Mouse (Mus musculus) heart, adult 18-20 months (tissue): ENCODE results near the gene Rpl3l. TPM values are rescaled to one million over a fixed set of nuclear protein-coding genes. Genes with fewer than 3 reads are reported as not detected.
"Not testable (repeated sequence)": the region's sequence is repeated elsewhere in the genome, so short reads cannot be mapped to it uniquely, and the experiment has no call there.

Experiments
- DNase-seq, 2 experiments: peaks; one replicate each; pipeline ENCODE4 v3.0.0; 2021 to 2022; ENCODE audit warnings: mixed read lengths in 1 of 2
- total RNA-seq, 2 experiments: library from RNA; stranded (reverse); gene quantifications; 2 replicates each; pipeline ENCODE4 v1.2.3; 2021

The Rpl3l gene
- total RNA-seq, 2 experiments from 2014 or later: 390 to 433 TPM

DNA sequence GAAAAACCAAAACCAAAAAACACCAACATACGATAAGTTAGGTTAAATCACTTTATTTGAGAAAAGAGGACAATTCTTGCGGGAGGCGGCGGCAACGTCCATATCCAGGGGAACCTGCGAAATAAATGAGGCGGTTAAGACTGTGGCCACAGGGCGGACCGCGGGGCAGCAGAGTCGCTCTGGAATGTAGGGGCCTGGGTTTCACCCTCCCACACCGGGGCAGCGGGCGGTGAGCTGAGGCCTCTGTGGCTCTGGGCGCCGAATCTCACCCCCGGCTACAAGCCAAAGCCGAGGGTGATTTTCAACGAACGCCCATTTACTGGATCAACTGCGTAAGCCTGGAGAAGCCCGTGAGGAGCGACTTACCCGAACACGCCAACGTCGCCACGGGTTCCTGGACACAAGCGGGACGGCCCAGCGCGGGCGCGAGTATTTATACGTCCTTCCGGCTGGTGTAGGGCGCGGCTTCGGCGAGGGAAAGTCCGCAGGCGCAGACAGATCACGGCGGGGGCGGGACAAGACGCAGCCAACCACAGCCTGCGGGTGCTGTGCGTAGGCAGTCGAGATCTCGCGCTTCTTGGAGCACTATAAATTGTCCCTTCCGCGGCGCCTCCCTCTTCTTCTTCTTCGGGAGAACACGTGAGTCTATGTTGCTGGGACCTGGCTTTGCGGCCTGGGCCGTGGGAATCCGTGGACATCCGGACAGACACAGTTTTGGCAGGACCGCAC is 8.0 kb upstream of the Rpl3l start:
- peak; percentile 97 to 99 for DNase-seq

DNA sequence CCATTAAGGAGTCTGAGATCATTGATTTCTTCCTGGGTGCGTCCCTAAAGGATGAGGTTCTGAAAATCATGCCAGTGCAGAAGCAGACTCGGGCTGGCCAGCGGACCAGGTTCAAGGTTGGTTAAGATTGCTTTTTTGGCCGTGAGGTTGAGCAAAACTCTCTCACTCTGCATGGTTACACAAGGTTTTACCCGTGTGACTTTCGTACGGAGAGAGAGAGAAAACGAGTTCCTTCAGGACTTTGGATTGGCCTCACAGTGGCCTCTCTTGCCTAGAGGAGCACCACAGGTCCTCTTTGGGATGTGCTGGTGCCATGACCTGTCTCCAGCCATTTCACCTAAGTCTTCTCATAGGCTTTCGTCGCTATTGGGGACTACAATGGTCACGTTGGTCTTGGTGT is 7.0 kb upstream of the Rpl3l start:
- DNase-seq: not testable (repeated sequence)

- not testable (repeated sequence) for DNase-seq
These were observed 6.2 kb upstream of the Rpl3l start for GRCm38 (mm10) chr17:24721383-24721955.

GRCm38 (mm10) chr17:24722220-24722924 is 5.2 kb upstream of the Rpl3l start:
- no peak for DNase-seq

GRCm38 (mm10) chr17:24723122-24723880 is 4.3 kb upstream of the Rpl3l start:
- no peak for DNase-seq

DNA sequence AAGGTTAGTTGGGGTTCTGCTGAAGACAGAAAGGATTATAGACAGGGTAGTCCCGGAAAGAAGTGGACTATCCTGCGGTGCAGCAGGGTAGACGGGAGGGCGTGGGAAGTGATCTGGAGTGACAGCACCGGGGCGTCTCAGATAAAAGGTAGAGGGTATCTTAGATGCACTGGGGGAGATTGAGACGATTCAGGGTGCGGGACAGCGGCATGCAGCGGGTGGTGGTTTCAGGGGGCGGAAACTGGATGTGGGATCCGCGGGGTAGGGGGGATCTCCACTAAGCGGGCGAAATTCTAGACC is 3.8 kb upstream of the Rpl3l start:
- no peak for DNase-seq

GRCm38 (mm10) chr17:24724184-24724583 is 3.4 kb upstream of the Rpl3l start, which contains the start of gene Ndufb10:
TSS of gene Ndufb10 (minus strand) at chr17:24724478.
- peak; percentile 96 to 98 for DNase-seq

- DNase-seq: no peak
These were observed 1.8 kb upstream of the Rpl3l start for GRCm38 (mm10) chr17:24725637-24726390.

- no peak for DNase-seq
These were observed 564 bp downstream of the Rpl3l start for GRCm38 (mm10) chr17:24728184-24728583.

DNA sequence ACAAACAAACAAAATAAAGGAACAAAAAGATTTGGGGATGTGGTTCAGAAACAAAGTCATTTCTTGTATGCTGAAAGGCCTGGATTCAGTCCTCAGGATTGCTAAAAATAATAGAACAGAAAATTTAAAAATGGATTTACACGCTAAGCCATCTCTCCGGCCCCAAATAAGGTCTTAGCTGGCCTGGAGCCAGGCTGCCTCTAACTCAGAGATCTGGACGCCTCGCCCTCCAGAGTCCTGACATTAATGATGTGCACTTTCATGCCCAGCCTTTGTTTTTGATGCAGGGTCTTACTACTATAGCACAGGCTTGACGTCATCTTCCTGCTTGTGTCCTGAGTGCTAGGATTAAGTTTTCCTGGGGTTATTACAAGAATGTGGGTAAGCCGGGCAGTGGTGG is 1.4 kb downstream of the Rpl3l start:
- DNase-seq: peak in 1 of 2 experiments; percentile 47

- no peak for DNase-seq
These were observed 3.2 kb downstream of the Rpl3l start for GRCm38 (mm10) chr17:24730787-24731186.

GRCm38 (mm10) chr17:24732233-24732935 is 4.8 kb downstream of the Rpl3l start:
- DNase-seq: peak; percentile 71 to 85

- DNase-seq: no peak
These were observed 5.9 kb downstream of the Rpl3l start for GRCm38 (mm10) chr17:24733434-24734050.

DNA sequence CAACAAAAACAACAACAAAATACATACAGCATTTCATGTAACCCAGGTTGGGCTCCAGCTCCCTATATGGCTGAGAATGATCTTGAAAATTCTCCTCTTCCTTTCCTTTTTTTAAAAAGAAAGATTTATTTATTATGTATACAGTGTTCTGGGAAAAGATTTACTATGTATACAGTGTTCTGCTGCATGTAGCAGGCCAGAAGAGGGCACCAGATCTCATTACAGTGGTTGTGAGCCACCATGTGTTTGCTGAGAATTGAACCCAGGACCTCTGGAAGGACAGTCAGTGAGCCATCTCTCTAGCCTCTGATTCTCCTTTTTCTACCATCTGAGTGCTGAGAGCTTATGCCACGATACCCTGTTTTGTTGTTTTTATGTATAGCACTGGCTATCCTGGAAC is 6.9 kb downstream of the Rpl3l start:
- no peak for DNase-seq

GRCm38 (mm10) chr17:24735446-24735845 is 7.8 kb downstream of the Rpl3l start:
- DNase-seq: no peak

DNA sequence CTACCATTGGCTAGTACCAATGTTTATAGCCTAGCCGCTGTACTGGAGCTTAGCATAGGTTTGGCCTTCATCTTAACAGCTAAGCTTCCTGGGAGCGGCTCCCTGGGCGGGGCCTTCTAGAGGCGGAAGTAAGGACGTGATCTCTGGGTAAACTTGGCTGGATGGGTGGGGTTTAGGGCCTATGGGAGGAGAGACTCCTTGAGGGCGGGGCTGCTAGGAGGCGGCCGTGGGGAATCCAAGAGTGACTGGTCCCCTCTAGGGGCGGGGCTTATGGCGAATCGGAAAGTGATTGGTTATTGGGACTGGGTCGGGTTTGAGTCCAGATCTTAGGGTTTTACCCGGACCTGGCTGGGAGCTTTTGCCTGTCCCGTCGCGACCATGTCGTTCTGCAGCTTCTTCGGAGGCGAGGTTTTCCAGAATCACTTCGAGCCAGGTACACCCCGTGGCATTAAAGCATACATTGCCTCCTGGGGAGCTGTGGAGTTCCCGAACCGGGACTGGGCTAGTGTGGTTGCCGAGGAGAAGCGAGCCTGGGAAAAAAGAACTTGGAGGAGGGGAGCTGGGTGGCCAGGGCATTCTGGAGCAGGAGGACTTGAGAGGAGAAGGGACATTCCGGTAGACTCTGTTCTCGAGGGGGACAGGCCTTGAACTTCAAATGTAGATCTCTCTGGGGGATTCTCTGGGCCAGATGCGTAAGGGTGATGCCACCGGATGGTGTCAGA is 8.9 kb downstream of the Rpl3l start, which contains the start of gene Msrb1:
Gene Msrb1 (plus strand): TSS at position 313 of the 722 bp plus-strand sequence.
- DNase-seq: peak; percentile 98 to 99

DNA sequence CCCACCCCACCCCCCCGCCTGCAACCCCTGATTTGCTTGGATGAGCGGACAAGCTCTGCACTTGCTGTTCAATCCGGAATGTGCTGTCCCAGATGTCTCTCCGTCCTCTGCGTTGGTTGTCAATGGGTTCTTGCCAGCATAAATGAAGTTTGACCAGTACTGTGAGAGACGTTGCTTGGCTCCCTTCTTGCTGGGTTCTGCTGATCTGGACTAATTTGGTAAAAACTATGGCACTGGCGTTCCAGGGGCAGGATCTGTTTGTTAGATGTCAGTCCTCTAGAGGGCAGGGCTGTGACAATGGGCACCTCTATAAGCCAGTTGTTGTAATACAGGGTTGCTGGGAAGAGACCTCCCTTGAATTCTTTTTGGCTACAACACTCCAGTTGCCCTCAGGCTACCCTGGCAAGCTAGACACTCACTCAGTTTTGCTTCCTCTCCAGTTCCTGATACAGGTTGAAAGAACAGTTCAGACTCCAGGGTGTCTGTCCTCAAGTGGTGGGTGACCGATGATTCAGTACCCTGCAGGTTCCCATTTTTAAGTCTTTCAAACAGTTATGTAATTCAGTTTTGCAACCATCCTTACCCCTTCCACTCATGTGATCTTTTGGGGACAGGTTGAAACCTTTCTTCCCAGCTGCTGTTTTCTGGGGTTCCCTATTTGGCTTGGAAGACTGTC is 9.7 kb downstream of the Rpl3l start:
- peak in 1 of 2 experiments; percentile 42 for DNase-seq

- no peak for DNase-seq
These were observed 10.6 kb downstream of the Rpl3l start for GRCm38 (mm10) chr17:24738238-24738637.

DNA sequence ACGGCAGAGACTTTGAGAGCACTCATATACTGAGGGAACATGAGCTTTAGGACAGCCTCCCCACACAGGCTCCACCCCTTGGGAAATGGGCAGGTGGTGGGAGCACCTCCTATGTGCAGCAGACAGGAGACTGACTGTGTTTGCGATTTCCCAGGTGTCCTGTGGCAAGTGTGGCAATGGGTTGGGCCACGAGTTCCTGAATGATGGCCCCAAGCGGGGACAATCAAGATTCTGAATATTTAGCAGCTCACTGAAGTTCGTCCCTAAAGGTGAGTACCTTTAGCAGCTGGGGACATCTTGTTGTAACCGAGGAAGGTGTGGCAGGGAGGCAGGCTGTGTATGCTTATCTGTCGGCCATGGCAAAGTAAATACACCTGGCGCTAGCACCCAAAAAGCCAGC is 12.3 kb downstream of the Rpl3l start:
- no peak for DNase-seq
